Mouse (Mus musculus) kidney, embryonic 15.5 days (tissue): ENCODE measurements around the gene Fbxw4. TPM values are rescaled to one million over a fixed set of nuclear protein-coding genes. Genes with fewer than 3 reads are reported as not detected.
A peak's percentile ranks its signal among the peaks of the same experiment; 100 is the strongest.

ENCODE experiments used
- ATAC-seq: fragments of 200-750 bp; cut with Nextera tagmentation; replicated peaks from 2 replicates; pipeline ENCODE4 v1.8.0; 2017; ENCODE audit warnings: moderate TSS enrichment; ENCODE audit not compliant: low FRiP score
- H3K27ac ChIP-seq: fragments of 300-500 bp; sonication (generic); 2 replicates; pipeline ENCODE4 v1.5.1; 2015; ENCODE audit warnings: mild to moderate bottlenecking, inconsistent platforms
- H3K27me3 ChIP-seq: fragments of 300-500 bp; sonication (generic); 2 replicates; pipeline ENCODE4 v1.6.1; 2015; ENCODE audit warnings: inconsistent platforms
- H3K36me3 ChIP-seq: fragments of 300-500 bp; sonication (generic); 2 replicates; pipeline ENCODE4 v1.6.1; 2015; ENCODE audit warnings: inconsistent platforms
- H3K4me1 ChIP-seq: fragments of 300-500 bp; sonication (generic); 2 replicates; pipeline ENCODE4 v1.6.1; 2015; ENCODE audit warnings: inconsistent platforms
- H3K4me2 ChIP-seq: fragments of 300-500 bp; sonication (generic); 2 replicates; pipeline ENCODE4 v1.6.1; 2015; ENCODE audit warnings: moderate library complexity, mild to moderate bottlenecking, inconsistent platforms
- H3K4me3 ChIP-seq: fragments of 300-500 bp; sonication (generic); replicated peaks from 2 replicates; pipeline ENCODE4 v1.5.1; 2015; ENCODE audit warnings: mild to moderate bottlenecking, inconsistent platforms
- H3K9ac ChIP-seq: fragments of 300-500 bp; sonication (generic); 2 replicates; pipeline ENCODE4 v1.6.1; 2015; ENCODE audit warnings: mild to moderate bottlenecking, inconsistent platforms
- H3K9me3 ChIP-seq: fragments of 300-500 bp; sonication (generic); replicated peaks from 2 replicates; pipeline ENCODE4 v1.6.1; 2016; ENCODE audit warnings: inconsistent platforms
- WGBS: fragments of 180-500 bp; shearing (Covaris S2); methylation state at CpG from one replicate; pipeline ENCODE4 v1.1.7; 2015; ENCODE audit warnings: mixed read lengths; 5-methylcytosine and 5-hydroxymethylcytosine counted together
- polyA plus RNA-seq: library from polyadenylated mRNA; unstranded; fragments of >200 nt; fragmentation: Nextera tagmentation; extraction: Ambion mirVana; gene quantifications from 2 replicates; pipeline ENCODE4 v1.2.1, GENCODE M21; 2015

The Fbxw4 gene
- 6.3 and 6.7 TPM in 2 replicates for polyA plus RNA-seq

GRCm38 (mm10) chr19:45659738-45660502 is at the start of gene Fbxw4:
Gene Fbxw4 (minus strand): TSS chr19:45660312.
- Histone ChIP-seq H3K9ac (peak within 1 kb of the TSS; percentile 98), H3K27ac (peak within 1 kb of the TSS; percentile 97), H3K9me3 (no peaks in the 10 kb centered on the region), H3K4me2 (peak within 1 kb of the TSS; percentile 72), H3K36me3 (no peaks in the 10 kb centered on the region), H3K27me3 (no peaks in the 10 kb centered on the region), H3K4me3 (peak within 1 kb of the TSS; percentile 93), H3K4me1 (peaks cover 40% of the 10 kb centered on the region)
- ATAC-seq: peak; percentile 90
- WGBS: under 1% methylated on average over 93 of the region's 94 CpGs

- WGBS: 71% methylated on average over 3 of the region's 3 CpGs
- Histone ChIP-seq H3K36me3 (no peaks in the 10 kb centered on the region), H3K4me2 (no peak overlapping the region), H3K27ac (no peak overlapping the region), H3K27me3 (no peaks in the 10 kb centered on the region), H3K9me3 (no peaks in the 10 kb centered on the region), H3K4me3 (no peak overlapping the region), H3K9ac (no peak overlapping the region), H3K4me1 (no peaks in the 10 kb centered on the region)
- ATAC-seq: no peak
Measured at GRCm38 (mm10) chr19:45708704-45709103, 48.6 kb upstream of the Fbxw4 start.

- Histone ChIP-seq H3K4me3 (no peak overlapping the region), H3K9ac (no peak overlapping the region), H3K4me2 (peak overlapping the region; percentile 28), H3K27me3 (no peaks in the 10 kb centered on the region), H3K4me1 (peaks cover 17% of the 10 kb centered on the region), H3K9me3 (no peaks in the 10 kb centered on the region), H3K27ac (peak overlapping the region; percentile 6; the same call in 1 of the 2 replicates), H3K36me3 (no peaks in the 10 kb centered on the region)
- 16% methylated on average over 6 of the region's 6 CpGs for WGBS
- no peak for ATAC-seq
Measured at GRCm38 (mm10) chr19:45696281-45696600, 36.1 kb upstream of the Fbxw4 start.

GRCm38 (mm10) chr19:45695496-45696280 is 35.6 kb upstream of the Fbxw4 start:
- 32% methylated on average over 25 of the region's 25 CpGs for WGBS
- H3K4me3 ChIP-seq: no peak overlapping the region
- peaks cover 22% of the 10 kb centered on the region for H3K4me1 ChIP-seq
- H3K27ac ChIP-seq: peak overlapping the region; percentile 6; the same call in 1 of the 2 replicates
- H3K36me3 ChIP-seq: no peaks in the 10 kb centered on the region
- H3K27me3 ChIP-seq: no peaks in the 10 kb centered on the region
- ATAC-seq: 0 out of 2 replicates have a peak, but pooled peaks have one; percentile 33
- H3K4me2 ChIP-seq: peak overlapping the region; percentile 28
- no peak overlapping the region for H3K9ac ChIP-seq
- no peaks in the 10 kb centered on the region for H3K9me3 ChIP-seq

DNA sequence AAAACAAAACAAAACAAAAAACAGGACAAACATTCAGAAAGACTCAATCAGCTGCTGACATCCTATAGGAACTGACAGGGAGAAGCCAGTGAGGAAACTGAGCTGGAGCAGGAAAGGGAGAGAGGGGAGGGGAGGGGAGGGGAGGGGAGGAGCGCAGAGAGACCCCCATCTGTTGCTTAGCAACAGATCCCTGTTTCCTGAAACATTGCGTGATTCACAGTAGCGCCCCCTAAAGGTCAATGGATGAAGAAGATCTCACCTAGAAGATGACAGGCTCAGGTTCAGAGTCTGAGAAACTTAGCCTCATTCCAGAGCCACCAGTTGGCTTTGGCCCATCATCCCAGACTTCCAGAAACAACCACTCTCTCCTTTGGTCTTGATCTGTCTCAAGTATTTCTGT is 33.9 kb upstream of the Fbxw4 start:
- peaks cover 25% of the 10 kb centered on the region for H3K4me1 ChIP-seq
- no peak overlapping the region for H3K27ac ChIP-seq
- no peaks in the 10 kb centered on the region for H3K9me3 ChIP-seq
- H3K9ac ChIP-seq: no peak overlapping the region
- no peaks in the 10 kb centered on the region for H3K27me3 ChIP-seq
- ATAC-seq: no peak
- H3K36me3 ChIP-seq: no peaks in the 10 kb centered on the region
- WGBS: 61% methylated on average over 3 of the region's 3 CpGs
- no peak overlapping the region for H3K4me2 ChIP-seq
- no peak overlapping the region for H3K4me3 ChIP-seq

DNA sequence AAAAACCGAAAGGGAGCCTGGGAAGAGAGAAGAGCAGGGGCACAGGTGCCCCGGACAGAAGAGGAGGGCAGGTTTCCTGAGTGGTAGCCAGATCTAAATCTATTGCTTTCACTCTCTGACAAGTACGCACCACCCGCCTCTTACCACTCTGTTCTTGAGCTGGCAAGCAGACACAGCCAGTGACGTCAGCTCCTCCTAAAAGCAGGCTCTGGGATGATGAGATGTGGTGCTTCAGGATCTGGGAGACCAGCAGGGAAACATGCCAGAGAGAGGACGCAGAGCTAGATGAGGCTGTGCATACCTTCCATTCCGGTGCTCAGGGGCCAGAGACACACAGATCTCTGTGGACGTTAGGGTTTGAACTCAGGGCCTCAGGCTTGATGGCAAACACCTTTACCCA is 32.1 kb upstream of the Fbxw4 start:
- 91% methylated on average over 8 of the region's 8 CpGs for WGBS
- Histone ChIP-seq H3K9me3 (no peaks in the 10 kb centered on the region), H3K4me1 (peaks cover 25% of the 10 kb centered on the region), H3K4me2 (no peak overlapping the region), H3K9ac (no peak overlapping the region), H3K27me3 (no peaks in the 10 kb centered on the region), H3K36me3 (no peaks in the 10 kb centered on the region), H3K4me3 (no peak overlapping the region), H3K27ac (no peak overlapping the region)
- ATAC-seq: no peak

- Histone ChIP-seq H3K27ac (no peak overlapping the region), H3K4me1 (peaks cover 23% of the 10 kb centered on the region), H3K9ac (no peak overlapping the region; the same call in 1 of the 2 replicates), H3K27me3 (no peaks in the 10 kb centered on the region), H3K4me2 (no peak overlapping the region), H3K36me3 (no peaks in the 10 kb centered on the region), H3K9me3 (no peaks in the 10 kb centered on the region), H3K4me3 (no peak overlapping the region)
- WGBS: 47% methylated on average over 8 of the region's 8 CpGs
- ATAC-seq: 0 out of 2 replicates have a peak, but pooled peaks have one; percentile 22
Measured at GRCm38 (mm10) chr19:45691001-45691535, 31.0 kb upstream of the Fbxw4 start.

DNA sequence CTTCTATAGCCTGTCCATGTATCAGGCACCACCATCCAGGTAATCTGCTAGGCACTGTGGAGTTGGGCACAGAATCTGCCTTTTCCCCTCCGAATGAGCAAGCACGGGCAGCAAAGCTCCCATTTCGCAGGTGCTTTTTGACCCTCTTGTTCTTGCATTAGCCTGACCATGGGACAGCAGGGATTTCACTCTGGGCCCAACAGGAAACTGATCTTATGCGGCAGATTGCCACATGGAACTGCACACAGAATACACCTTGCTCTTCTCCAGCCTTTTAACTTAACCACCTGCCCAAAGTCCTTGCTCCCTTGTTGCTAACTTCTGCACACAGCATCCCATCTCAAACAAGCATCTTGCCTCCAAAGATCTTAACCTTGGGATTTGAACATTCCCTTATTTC is 26.9 kb upstream of the Fbxw4 start:
- H3K9me3 ChIP-seq: no peaks in the 10 kb centered on the region
- no peak for ATAC-seq
- 71% methylated on average over 4 of the region's 4 CpGs for WGBS
- no peaks in the 10 kb centered on the region for H3K36me3 ChIP-seq
- no peak overlapping the region for H3K27ac ChIP-seq
- peaks cover 14% of the 10 kb centered on the region; the same call in 1 of the 2 replicates for H3K4me1 ChIP-seq
- H3K9ac ChIP-seq: no peak overlapping the region
- H3K4me3 ChIP-seq: no peak overlapping the region
- no peaks in the 10 kb centered on the region for H3K27me3 ChIP-seq
- H3K4me2 ChIP-seq: no peak overlapping the region

- WGBS: 67% methylated on average over 10 of the region's 10 CpGs
- Histone ChIP-seq H3K27ac (no peak overlapping the region), H3K4me2 (no peak overlapping the region), H3K4me3 (no peak overlapping the region), H3K9me3 (no peaks in the 10 kb centered on the region), H3K36me3 (no peaks in the 10 kb centered on the region), H3K4me1 (0 out of 2 replicates have a peak, but pooled peaks cover 5% of the 10 kb centered on the region), H3K9ac (no peak overlapping the region), H3K27me3 (no peaks in the 10 kb centered on the region)
- no peak for ATAC-seq
Measured at GRCm38 (mm10) chr19:45683676-45684075, 23.6 kb upstream of the Fbxw4 start.

DNA sequence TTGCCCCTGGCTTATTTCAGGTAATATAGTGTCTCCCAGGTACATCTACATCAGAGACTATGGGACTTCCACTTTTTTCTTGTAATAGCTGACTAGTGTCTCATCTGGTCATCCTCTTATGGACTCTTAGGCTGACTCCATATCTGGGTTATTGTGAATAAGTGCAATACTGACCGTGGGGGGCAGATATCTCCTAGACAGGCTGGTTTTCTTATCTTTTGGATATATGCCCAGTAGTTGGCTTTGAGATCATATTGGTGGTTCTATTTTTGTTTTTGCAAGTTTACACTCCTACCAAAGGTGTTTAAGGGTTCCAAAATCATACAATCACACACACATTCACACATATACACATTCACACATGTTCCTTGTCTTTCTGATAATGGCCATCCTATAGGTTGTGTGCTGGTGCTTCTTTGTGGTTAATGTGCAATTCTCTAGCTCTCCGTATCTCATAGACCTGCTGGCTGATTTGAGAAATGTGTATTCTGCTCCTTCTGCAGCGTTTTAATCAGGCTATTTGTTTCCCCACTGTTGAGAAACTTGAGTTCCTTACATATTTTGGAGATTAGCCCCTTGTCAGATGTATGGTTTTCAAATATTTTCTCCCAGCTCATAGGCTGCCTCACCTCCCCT is 20.5 kb upstream of the Fbxw4 start:
- Histone ChIP-seq H3K27me3 (peaks cover 11% of the 10 kb centered on the region; the same call in 1 of the 2 replicates), H3K9me3 (no peaks in the 10 kb centered on the region), H3K36me3 (no peaks in the 10 kb centered on the region), H3K27ac (no peak overlapping the region), H3K9ac (no peak overlapping the region), H3K4me2 (no peak overlapping the region), H3K4me3 (no peak overlapping the region), H3K4me1 (peaks cover 14% of the 10 kb centered on the region)
- 62% methylated on average over 3 of the region's 3 CpGs for WGBS
- no peak for ATAC-seq

DNA sequence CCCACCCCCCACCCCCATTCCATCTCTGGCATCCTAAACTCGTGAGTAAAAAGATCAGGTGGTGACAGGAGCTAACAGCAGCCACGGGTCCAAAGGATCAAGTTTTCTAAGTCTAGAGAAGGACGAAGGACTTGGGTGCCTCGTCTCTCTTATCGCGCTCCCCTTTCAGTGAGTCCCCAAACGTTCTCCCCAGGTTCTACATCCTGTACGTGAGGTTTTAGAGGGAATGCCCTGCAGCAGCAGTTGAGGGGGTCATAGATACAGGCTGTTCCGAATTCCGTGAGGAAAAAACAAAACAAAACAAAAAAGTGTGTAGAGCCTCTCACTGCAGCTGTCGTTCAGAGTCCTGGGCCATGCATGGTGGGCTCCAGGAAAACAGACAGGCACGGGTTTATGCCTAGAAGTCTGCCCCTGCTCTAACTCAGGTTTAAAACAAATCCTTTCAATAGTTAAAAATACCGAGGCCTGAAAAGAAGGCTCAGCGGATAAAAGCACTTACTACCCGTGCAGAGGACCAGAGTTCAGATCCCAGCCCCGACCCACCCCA is 16.7 kb upstream of the Fbxw4 start:
- no peaks in the 10 kb centered on the region for H3K9me3 ChIP-seq
- ATAC-seq: no peak
- peaks cover 32% of the 10 kb centered on the region for H3K27me3 ChIP-seq
- 9% methylated on average over 16 of the region's 16 CpGs for WGBS
- H3K36me3 ChIP-seq: no peaks in the 10 kb centered on the region
- no peak overlapping the region for H3K27ac ChIP-seq
- peaks cover 15% of the 10 kb centered on the region for H3K4me1 ChIP-seq
- peak overlapping the region; percentile 58 for H3K4me2 ChIP-seq
- H3K4me3 ChIP-seq: peak overlapping the region; percentile 35
- H3K9ac ChIP-seq: peak overlapping the region; percentile 33; the same call in 1 of the 2 replicates
